Mouse (Mus musculus): ENCODE data around the gene Aoc1. TPM values are rescaled to one million over a fixed set of nuclear protein-coding genes. Genes with fewer than 3 reads are reported as not detected.
A peak's percentile ranks its signal among the peaks of the same experiment; 100 is the strongest.

The Aoc1 gene
- not detected in 2 replicates for polyA plus RNA-seq (2016; fragmentation: Nextera tagmentation; extraction: Ambion mirVana)

- DNase-seq (ENCODE audit: low spot score): no peak
- H3K27me3 ChIP-seq (ENCODE audit: low read depth, poor library complexity, severe bottlenecking): no peaks in the 10 kb centered on the region; the same call in 1 of the 2 replicates
These were observed at the start of gene Aoc1 for GRCm38 (mm10) chr6:48872596-48872995. Gene Aoc1 (plus strand): TSS chr6:48872896.

GRCm38 (mm10) chr6:48825016-48825415, 47.7 kb upstream of the Aoc1 start:
- DNase-seq (ENCODE audit: low spot score): no peak
- no peak overlapping the region for H3K4me3 ChIP-seq

More at GRCm38 (mm10) chr6:48872596-48872995, at the start of gene Aoc1:
- peaks cover 6% of the 10 kb centered on the region for H3K4me1 ChIP-seq
- H3K27ac ChIP-seq (replicated peaks): no peak within 1 kb of the TSS
- no peak within 1 kb of the TSS for H3K4me3 ChIP-seq
- no peaks in the 10 kb centered on the region for H3K9me3 ChIP-seq (replicated peaks)
- H3K36me3 ChIP-seq: no peaks in the 10 kb centered on the region
- WGBS: 84% methylated on average over 5 of the region's 5 CpGs

GRCm38 (mm10) chr6:48828976-48829375, 43.7 kb upstream of the Aoc1 start:
- WGBS: 88% methylated on average over 1 of the region's 1 CpGs
- H3K27ac ChIP-seq (replicated peaks): no peak overlapping the region

More at GRCm38 (mm10) chr6:48825016-48825415, 47.7 kb upstream of the Aoc1 start:
- WGBS: 78% methylated on average over 7 of the region's 7 CpGs
- no peaks in the 10 kb centered on the region for H3K27me3 ChIP-seq (ENCODE audit: low read depth, poor library complexity, severe bottlenecking)
- H3K4me1 ChIP-seq: no peaks in the 10 kb centered on the region
- no peaks in the 10 kb centered on the region for H3K36me3 ChIP-seq
- H3K9me3 ChIP-seq (replicated peaks): no peaks in the 10 kb centered on the region
- H3K27ac ChIP-seq (replicated peaks): no peak overlapping the region

GRCm38 (mm10) chr6:48829651-48830050, 43.0 kb upstream of the Aoc1 start:
- Histone ChIP-seq H3K27me3 (ENCODE audit: low read depth, poor library complexity, severe bottlenecking) (no peaks in the 10 kb centered on the region), H3K36me3 (peaks cover 12% of the 10 kb centered on the region; the same call in 1 of the 2 replicates), H3K27ac (replicated peaks) (no peak overlapping the region), H3K9me3 (replicated peaks) (no peaks in the 10 kb centered on the region), H3K4me3 (no peak overlapping the region), H3K4me1 (no peaks in the 10 kb centered on the region)
- peak; percentile 0 for DNase-seq (ENCODE audit: low spot score)

More at GRCm38 (mm10) chr6:48828976-48829375, 43.7 kb upstream of the Aoc1 start:
- DNase-seq (ENCODE audit: low spot score): peak; percentile 5
- Histone ChIP-seq H3K9me3 (replicated peaks) (no peaks in the 10 kb centered on the region), H3K27me3 (ENCODE audit: low read depth, poor library complexity, severe bottlenecking) (no peaks in the 10 kb centered on the region), H3K4me1 (no peaks in the 10 kb centered on the region), H3K4me3 (no peak overlapping the region), H3K36me3 (peaks cover 6% of the 10 kb centered on the region; the same call in 1 of the 2 replicates)

GRCm38 (mm10) chr6:48830241-48830640, 42.5 kb upstream of the Aoc1 start:
- WGBS: 77% methylated on average over 1 of the region's 1 CpGs
- no peak for DNase-seq (ENCODE audit: low spot score)
- H3K27me3 ChIP-seq (ENCODE audit: low read depth, poor library complexity, severe bottlenecking): no peaks in the 10 kb centered on the region
- peaks cover 15% of the 10 kb centered on the region; the same call in 1 of the 2 replicates for H3K36me3 ChIP-seq
- H3K4me3 ChIP-seq: no peak overlapping the region
- H3K9me3 ChIP-seq (replicated peaks): no peaks in the 10 kb centered on the region
- H3K27ac ChIP-seq (replicated peaks): no peak overlapping the region
- H3K4me1 ChIP-seq: no peaks in the 10 kb centered on the region

GRCm38 (mm10) chr6:48831141-48831540, 41.6 kb upstream of the Aoc1 start:
- peaks cover 17% of the 10 kb centered on the region; the same call in 1 of the 2 replicates for H3K36me3 ChIP-seq

GRCm38 (mm10) chr6:48832426-48832825, 40.3 kb upstream of the Aoc1 start:
- WGBS: 89% methylated on average over 1 of the region's 1 CpGs
- H3K27me3 ChIP-seq (ENCODE audit: low read depth, poor library complexity, severe bottlenecking): no peaks in the 10 kb centered on the region
- no peak overlapping the region for H3K4me3 ChIP-seq
- H3K9me3 ChIP-seq (replicated peaks): no peaks in the 10 kb centered on the region
- no peaks in the 10 kb centered on the region for H3K4me1 ChIP-seq
- H3K27ac ChIP-seq (replicated peaks): no peak overlapping the region
- no peak for DNase-seq (ENCODE audit: low spot score)
- H3K36me3 ChIP-seq: peaks cover 17% of the 10 kb centered on the region; the same call in 1 of the 2 replicates

More at GRCm38 (mm10) chr6:48831141-48831540, 41.6 kb upstream of the Aoc1 start:
- peak; percentile 5 for DNase-seq (ENCODE audit: low spot score)
- H3K9me3 ChIP-seq (replicated peaks): no peaks in the 10 kb centered on the region
- H3K27me3 ChIP-seq (ENCODE audit: low read depth, poor library complexity, severe bottlenecking): no peaks in the 10 kb centered on the region
- H3K4me3 ChIP-seq: no peak overlapping the region
- H3K4me1 ChIP-seq: no peaks in the 10 kb centered on the region
- no peak overlapping the region for H3K27ac ChIP-seq (replicated peaks)
- whole genome bisulfite sequencing: 89% methylated on average over 5 of the region's 5 CpGs

- Histone ChIP-seq H3K27ac (replicated peaks) (no peak overlapping the region), H3K4me3 (no peak overlapping the region), H3K27me3 (ENCODE audit: low read depth, poor library complexity, severe bottlenecking) (no peaks in the 10 kb centered on the region), H3K4me1 (no peaks in the 10 kb centered on the region), H3K9me3 (replicated peaks) (no peaks in the 10 kb centered on the region), H3K36me3 (peaks cover 17% of the 10 kb centered on the region; the same call in 1 of the 2 replicates)
- DNase-seq (ENCODE audit: low spot score): no peak
- WGBS: 92% methylated on average over 4 of the region's 4 CpGs
These were observed 39.2 kb upstream of the Aoc1 start for GRCm38 (mm10) chr6:48833515-48833914.

GRCm38 (mm10) chr6:48835241-48835640, 37.5 kb upstream of the Aoc1 start:
- 89% methylated on average over 5 of the region's 5 CpGs for WGBS
- Histone ChIP-seq H3K36me3 (peaks cover 17% of the 10 kb centered on the region; the same call in 1 of the 2 replicates), H3K27me3 (ENCODE audit: low read depth, poor library complexity, severe bottlenecking) (no peaks in the 10 kb centered on the region), H3K27ac (replicated peaks) (no peak overlapping the region), H3K4me1 (peaks cover 4% of the 10 kb centered on the region), H3K4me3 (no peak overlapping the region), H3K9me3 (replicated peaks) (no peaks in the 10 kb centered on the region)
- no peak for DNase-seq (ENCODE audit: low spot score)

- Histone ChIP-seq H3K36me3 (peaks cover 17% of the 10 kb centered on the region; the same call in 1 of the 2 replicates), H3K9me3 (replicated peaks) (no peaks in the 10 kb centered on the region), H3K4me1 (peaks cover 13% of the 10 kb centered on the region), H3K27me3 (ENCODE audit: low read depth, poor library complexity, severe bottlenecking) (no peaks in the 10 kb centered on the region), H3K4me3 (no peak overlapping the region), H3K27ac (replicated peaks) (no peak overlapping the region)
- no peak for DNase-seq (ENCODE audit: low spot score)
- 88% methylated on average over 5 of the region's 5 CpGs for WGBS
These were observed 36.5 kb upstream of the Aoc1 start for GRCm38 (mm10) chr6:48836146-48836545.

- H3K27ac ChIP-seq (replicated peaks): no peak overlapping the region
- H3K36me3 ChIP-seq: peaks cover 17% of the 10 kb centered on the region; the same call in 1 of the 2 replicates
- no peak overlapping the region for H3K4me3 ChIP-seq
- H3K4me1 ChIP-seq: peaks cover 25% of the 10 kb centered on the region
- H3K9me3 ChIP-seq (replicated peaks): no peaks in the 10 kb centered on the region
- H3K27me3 ChIP-seq (ENCODE audit: low read depth, poor library complexity, severe bottlenecking): no peaks in the 10 kb centered on the region
- DNase-seq (ENCODE audit: low spot score): no peak
- 86% methylated on average over 7 of the region's 7 CpGs for WGBS
These were observed 35.2 kb upstream of the Aoc1 start for GRCm38 (mm10) chr6:48837516-48837915.

- no peak for DNase-seq (ENCODE audit: low spot score)
- H3K4me1 ChIP-seq: peaks cover 25% of the 10 kb centered on the region
These were observed 34.2 kb upstream of the Aoc1 start for GRCm38 (mm10) chr6:48838321-48839080.

GRCm38 (mm10) chr6:48840371-48840969, 32.2 kb upstream of the Aoc1 start, which contains the start of gene Tmem176a:
Gene Tmem176a (plus strand): TSS chr6:48840919.
- no peaks in the 10 kb centered on the region for H3K36me3 ChIP-seq
- no peaks in the 10 kb centered on the region for H3K9me3 ChIP-seq (replicated peaks)
- peaks cover 25% of the 10 kb centered on the region for H3K4me1 ChIP-seq
- no peak for DNase-seq (ENCODE audit: low spot score)
- peak within 1 kb of the TSS; percentile 45 for H3K4me3 ChIP-seq
- H3K27ac ChIP-seq (replicated peaks): peak within 1 kb of the TSS; percentile 81
- WGBS: 53% methylated on average over 7 of the region's 7 CpGs
- no peaks in the 10 kb centered on the region for H3K27me3 ChIP-seq (ENCODE audit: low read depth, poor library complexity, severe bottlenecking)

More at GRCm38 (mm10) chr6:48838321-48839080, 34.2 kb upstream of the Aoc1 start:
- no peak overlapping the region for H3K27ac ChIP-seq (replicated peaks)
- H3K27me3 ChIP-seq (ENCODE audit: low read depth, poor library complexity, severe bottlenecking): no peaks in the 10 kb centered on the region
- WGBS: 77% methylated on average over 6 of the region's 6 CpGs
- no peak overlapping the region for H3K4me3 ChIP-seq
- peaks cover 14% of the 10 kb centered on the region; the same call in 1 of the 2 replicates for H3K36me3 ChIP-seq
- no peaks in the 10 kb centered on the region for H3K9me3 ChIP-seq (replicated peaks)
